Mouse (Mus musculus) retina, embryonic 14.5 days (tissue): ENCODE results near the gene Rtel1.

Source experiments
- DNase-seq: peaks from one replicate; pipeline ENCODE4 v3.0.0-alpha.2; 2015; ENCODE audit warnings: low spot score

Rtel1 gene

DNA sequence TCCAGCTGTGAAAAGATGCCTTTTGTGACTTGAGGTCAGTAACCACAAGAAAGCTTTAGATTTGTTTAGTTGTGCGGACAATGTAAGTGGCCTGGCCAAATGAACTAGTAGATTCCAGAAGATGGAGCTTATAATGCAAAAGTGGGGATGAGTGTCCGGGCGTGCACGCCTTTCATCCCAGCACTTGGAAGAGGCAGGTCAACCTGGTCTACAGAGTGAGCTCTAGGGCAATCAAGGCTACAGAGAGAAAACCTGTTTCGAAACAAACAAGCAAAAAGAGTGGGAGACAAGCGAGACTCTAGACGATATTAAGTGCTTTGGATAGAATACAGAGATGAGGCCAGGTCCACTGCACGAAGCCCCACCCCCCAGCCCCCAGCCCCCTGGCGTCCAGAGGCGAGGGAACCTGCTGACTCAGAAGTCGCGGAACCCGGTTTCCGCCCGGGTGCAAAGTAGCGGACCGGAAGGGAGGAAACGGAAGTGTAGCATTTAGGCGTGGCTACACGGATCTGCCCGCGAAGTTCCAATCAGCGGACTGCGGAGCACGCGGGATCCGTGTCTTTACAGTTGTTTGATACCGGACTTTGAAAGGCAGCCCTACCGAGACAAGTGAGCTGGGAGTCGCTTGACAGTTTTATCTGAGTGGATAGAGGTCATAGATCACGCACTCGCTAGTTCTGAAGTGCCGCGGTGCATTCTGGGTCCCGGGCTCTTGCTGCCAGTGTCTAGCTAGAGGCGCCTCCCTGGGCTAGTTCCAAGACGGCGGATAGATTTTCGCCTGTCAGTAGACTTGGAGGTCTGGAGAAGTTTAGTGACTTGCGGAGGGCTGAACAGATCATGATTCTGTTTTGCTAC, at the start of gene Rtel1:
Gene Rtel1 (plus strand): TSS at position 492 of the 855 bp plus-strand sequence.
- peak; percentile 90 for DNase-seq

GRCm38 (mm10) chr2:181272092-181272491, 47.4 kb upstream of the Rtel1 start:
- no peak for DNase-seq

DNA sequence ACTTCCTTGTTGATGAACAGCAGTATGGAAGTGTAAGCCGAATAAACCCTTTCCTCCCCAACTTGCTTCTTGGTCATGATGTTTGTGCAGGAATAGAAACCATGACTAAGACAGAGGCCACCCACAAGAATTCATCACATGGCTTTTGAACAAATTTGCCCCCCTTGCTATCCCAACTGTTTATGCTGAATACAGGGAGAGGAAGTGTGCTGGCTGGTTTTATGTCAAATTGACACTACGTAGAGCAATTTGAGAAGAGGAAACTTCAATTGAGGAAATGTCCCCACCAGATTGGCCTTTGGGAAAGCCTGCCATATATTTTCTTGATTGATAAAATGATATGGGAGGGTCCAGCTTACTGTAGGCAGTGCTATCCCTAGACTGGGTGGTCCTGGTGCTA, 45.7 kb upstream of the Rtel1 start:
- no peak for DNase-seq

GRCm38 (mm10) chr2:181274639-181275038, 44.9 kb upstream of the Rtel1 start:
- no peak for DNase-seq

DNA sequence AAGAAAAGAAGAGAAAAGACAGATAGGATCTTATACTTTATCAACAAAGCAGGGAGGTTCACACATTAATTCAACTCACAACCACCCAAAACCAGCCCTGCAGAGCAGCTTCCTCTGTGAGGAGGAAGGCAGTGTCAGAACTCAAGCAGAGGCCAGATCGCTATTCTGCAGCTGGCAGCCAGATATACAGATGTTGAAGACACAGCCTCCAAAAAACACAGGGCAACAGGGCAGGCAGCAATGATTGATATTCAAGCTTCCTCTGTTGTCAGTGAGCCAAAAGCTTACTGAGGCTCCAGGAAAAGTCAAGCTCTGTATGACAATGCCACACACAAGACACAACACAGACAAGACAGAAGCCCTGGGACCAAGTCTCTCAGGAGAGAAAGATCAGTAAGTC, 42.8 kb upstream of the Rtel1 start:
- no peak for DNase-seq

GRCm38 (mm10) chr2:181277866-181278265, 41.7 kb upstream of the Rtel1 start:
- DNase-seq = no peak

DNA sequence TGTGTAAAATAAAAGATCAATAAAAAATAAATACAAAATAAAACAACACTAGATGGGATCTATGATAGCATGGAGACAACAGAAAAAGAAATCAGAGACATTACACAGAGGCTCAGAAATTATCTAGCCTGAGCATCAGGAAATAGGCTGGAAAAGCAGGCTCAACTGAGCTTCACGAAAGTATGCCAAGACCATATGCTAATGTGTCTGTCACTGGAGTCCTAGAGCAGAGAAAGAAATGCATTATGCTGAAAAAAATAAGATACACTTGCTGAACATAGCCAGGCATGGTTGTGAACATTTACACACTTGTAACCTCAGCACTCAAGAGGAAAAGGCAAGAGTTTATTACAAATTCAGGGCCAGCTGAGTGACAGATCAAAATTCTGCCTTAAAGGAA, 39.6 kb upstream of the Rtel1 start:
- no peak for DNase-seq

GRCm38 (mm10) chr2:181286629-181287337, 32.8 kb upstream of the Rtel1 start:
- peak; percentile 10 for DNase-seq

DNA sequence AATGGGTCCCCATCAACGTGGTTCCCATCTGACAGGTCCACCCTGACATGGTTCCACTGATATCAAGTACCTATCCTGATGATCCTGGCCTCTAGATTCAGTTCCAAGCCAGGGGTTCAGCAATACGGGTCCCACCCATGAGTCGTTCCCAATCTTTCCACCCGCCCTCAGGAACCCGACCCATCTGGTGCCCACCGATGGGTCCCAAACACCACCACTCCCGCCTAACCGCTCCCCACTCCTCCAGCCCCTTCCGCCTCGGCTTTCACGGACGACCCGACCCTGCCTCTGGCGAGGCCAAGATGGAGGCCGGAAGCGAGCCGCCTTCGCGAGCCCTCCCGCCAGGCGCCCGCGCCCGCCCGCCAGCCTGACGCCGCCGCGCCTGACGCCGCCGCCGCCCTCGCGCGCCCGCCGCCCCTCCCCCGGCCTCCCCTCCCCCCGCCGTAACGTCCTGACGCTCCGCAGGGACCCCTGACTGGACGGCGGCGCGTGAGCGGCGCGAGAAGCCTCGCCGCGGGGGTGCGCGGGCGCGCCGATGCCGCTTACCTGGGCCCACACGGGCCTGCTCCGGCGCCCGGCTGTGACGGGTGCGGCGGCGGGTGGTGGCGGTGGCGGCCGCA, 32.1 kb upstream of the Rtel1 start:
- DNase-seq = peak; percentile 84

DNA sequence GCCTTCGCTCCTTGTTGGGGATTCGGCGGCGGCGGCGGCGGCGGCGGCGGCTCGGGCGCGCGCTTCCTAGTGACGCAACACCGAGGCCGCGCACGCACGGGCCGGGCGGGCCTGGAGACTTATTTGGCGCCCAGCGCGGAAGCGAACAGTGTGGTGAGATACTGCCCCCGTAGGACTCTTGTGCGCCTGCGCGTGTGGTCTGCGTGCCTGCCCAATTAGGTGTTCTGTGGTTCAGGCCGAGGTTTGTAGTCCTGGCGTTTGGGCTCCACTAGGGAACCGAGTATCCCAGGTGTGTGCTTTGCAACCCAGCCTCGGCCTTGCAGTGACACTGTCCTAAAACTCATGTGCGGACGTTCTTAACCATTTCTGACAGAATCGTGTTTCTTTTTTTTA, 31.6 kb upstream of the Rtel1 start, which contains the start of gene Gmeb2:
Gene Gmeb2 (minus strand): TSS at position 78 of the 393 bp plus-strand sequence.
- DNase-seq = peak; percentile 98

DNA sequence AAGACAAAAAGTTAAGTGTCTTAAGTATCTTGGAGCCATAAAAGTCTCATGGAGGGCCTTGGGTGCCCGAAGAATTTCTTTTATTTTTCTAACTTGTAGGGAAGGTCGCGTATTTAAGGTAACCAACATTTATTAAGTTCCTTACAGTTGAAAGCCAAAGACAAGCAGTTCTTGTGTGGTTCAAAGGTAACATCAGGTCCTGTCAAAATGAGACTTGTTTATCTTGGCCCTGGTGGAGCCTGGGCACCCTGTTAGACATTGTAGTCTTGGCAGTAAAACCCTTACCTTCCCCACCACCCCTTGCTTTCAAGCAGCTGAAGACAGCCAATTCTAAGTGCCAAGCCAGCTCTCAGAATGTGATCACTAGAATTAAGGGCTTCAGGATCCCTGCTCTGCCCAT, 30.8 kb upstream of the Rtel1 start:
- no peak for DNase-seq

DNA sequence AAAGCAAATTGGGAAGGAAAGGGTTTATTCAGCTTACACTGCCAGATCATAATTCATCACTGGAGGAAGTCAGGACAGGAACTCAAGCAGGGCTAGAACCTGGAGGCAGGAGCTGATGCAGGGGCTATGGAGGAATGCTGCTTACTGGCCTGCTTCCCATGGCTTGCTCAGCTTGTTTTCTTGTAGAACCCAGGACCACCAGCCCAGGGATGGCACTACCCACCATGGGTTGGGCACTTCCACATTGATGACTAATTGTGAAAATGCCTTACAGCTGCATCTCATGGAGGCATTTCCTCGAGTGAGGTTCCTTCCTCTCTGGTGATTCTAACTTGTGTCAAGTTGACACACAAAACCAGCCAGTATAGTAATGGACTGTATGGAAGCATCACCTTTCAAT, 28.6 kb upstream of the Rtel1 start:
- DNase-seq = no peak

DNA sequence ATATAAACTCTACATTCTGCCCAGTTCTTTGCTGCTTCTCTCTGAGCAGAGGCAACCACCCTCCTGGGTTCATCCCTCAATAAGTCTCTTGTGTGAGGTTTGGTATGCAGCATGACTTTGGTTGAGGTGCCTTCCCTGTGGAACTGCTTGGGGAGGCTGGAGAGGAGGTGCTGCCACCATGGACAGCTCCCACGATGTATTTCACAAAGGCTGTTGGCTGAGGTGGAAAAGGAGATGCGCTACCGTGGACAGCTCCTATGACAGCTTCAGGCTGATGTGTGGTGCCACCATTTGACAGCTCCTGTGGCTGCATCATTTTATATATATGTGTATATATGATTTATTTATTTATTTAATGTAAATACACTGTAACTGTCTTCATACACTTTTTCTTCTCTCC, 17.5 kb upstream of the Rtel1 start:
- no peak for DNase-seq

GRCm38 (mm10) chr2:181304944-181305343, 14.6 kb upstream of the Rtel1 start:
- DNase-seq = no peak

- peak; percentile 75 for DNase-seq
These were observed 12.3 kb upstream of the Rtel1 start for GRCm38 (mm10) chr2:181307144-181307804.

DNA sequence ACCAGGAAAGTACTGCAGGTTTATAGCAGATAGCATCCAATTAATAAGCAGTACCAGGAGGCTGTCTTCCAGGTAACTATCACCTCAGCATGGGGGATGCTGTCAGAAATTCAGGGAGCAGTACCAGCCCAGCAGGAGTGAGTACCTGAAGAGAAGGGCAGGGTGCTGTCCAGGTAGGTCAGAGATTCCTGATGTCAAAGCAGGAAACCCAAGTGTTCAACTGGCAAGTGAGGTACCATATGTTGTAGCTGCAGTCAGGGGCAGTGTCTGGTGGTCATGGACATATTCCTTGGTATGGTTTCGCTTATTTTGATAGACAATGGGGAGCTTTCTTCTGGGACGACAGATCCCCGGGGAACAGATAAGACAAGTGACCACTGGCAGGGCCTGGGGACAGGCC, 7.1 kb upstream of the Rtel1 start:
- no peak for DNase-seq

DNA sequence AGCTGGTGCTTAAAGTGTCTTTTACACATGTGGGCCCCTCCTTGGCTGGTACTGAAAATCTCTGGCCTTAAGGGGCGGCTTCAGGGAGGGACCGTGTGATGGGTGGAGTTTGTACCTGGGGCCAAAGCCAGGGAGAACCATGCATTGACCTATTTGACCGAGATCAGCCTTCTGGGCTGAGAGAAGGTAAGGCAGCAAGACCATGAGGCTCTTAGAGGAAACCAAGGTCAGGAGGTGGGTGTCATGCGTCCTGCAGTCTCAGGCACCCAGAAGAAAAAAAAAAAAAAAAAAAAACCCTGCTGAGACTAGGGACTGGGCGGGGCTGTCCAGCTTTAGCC, 6.6 kb upstream of the Rtel1 start:
- no peak for DNase-seq

DNA sequence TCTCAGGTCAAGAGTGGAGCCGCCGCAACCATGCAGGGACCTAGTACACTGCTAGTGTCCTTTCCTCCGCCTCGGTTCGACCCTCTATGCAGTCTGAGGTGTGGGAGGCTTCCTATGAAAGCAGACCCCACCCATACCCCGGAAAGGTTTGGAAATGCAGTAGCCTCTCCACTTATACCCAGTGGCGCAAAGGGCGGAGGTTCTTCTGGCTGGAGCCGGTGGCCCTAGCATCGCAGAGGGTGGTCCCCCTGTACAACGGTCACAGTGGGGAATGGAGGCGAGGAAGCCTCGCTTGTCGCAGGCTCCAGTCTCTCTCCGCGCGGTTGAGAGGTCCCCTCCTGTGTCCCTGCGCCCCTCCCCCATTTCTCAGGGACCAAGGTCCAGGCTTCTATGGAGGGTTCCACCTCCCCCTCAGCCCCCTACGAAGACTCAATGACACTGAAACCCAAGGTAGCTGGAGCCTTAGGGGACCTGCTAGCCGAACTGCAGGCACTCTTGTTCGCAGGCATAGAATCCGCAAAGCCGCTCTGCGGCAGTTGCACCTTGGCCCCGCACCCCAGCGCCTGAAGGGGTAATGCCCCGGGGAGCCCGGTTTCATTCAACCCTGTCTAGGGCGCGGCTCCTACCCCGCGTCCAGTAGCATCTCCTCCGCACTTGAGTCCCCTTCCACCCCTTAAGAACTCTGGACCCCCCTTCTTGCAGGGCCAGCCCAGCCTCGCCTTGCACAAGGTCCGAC, 6.0 kb upstream of the Rtel1 start:
- peak; percentile 32 for DNase-seq

- DNase-seq = peak; percentile 76
These were observed 5.3 kb upstream of the Rtel1 start, which contains the start of gene Stmn3 for GRCm38 (mm10) chr2:181314080-181314810. Stmn3 (minus strand) TSS chr2:181314500.

DNA sequence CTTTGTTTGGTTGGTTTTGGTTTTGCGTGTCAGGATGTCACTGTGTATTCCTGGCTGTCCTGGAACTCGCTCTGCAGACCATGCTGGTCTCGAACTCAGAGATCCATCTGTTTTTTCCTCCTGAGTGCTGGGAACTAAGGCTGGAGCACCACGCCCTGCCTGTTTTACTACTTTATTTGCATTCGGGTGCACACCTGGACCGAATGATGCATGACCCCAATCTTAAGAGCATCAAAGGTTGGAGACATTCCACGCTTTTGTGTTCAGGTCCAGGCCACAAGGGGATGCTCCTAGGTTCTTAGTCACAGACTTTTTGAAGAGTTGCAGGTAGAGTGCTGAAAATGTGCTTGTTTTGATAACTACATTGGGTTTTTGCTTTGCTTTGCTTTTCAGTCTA, 562 bp downstream of the Rtel1 start:
- no peak for DNase-seq

- DNase-seq = no peak
These were observed 2.6 kb downstream of the Rtel1 start for GRCm38 (mm10) chr2:181322136-181322535.
